Mouse (Mus musculus) spleen, postnatal 36 days (tissue): ENCODE data around the gene Als2cr12.
A peak's percentile ranks its signal among the peaks of the same experiment; 100 is the strongest.
"Not testable (repeated sequence)": the region's sequence is repeated elsewhere in the genome, so short reads cannot be mapped to it uniquely, and the experiment has no call there.

Source experiments
- DNase-seq, 2 experiments: peaks; one replicate each; pipeline ENCODE4 v3.0.0; 2022; ENCODE audit warnings: low spot score in 2 of 2, mixed read lengths in 1 of 2

Als2cr12 gene

GRCm38 (mm10) chr1:58690006-58690744, 5.6 kb downstream of the Als2cr12 start:
- DNase-seq = no peak

- DNase-seq = no peak
Measured at GRCm38 (mm10) chr1:58689426-58689825, 6.4 kb downstream of the Als2cr12 start.

GRCm38 (mm10) chr1:58678412-58678811, 17.4 kb downstream of the Als2cr12 start:
- DNase-seq = not testable (repeated sequence)

- DNase-seq = peak; percentile 19 to 53
Measured at GRCm38 (mm10) chr1:58677575-58677974, 18.2 kb downstream of the Als2cr12 start.

GRCm38 (mm10) chr1:58675011-58675410, 20.8 kb downstream of the Als2cr12 start:
- no peak for DNase-seq

GRCm38 (mm10) chr1:58672116-58672515, 23.7 kb downstream of the Als2cr12 start:
- no peak for DNase-seq

- not testable (repeated sequence) for DNase-seq
Measured at GRCm38 (mm10) chr1:58669635-58670034, 26.2 kb downstream of the Als2cr12 start.

GRCm38 (mm10) chr1:58668191-58668590, 27.6 kb downstream of the Als2cr12 start:
- no peak for DNase-seq

GRCm38 (mm10) chr1:58663365-58663764, 32.4 kb downstream of the Als2cr12 start:
- not testable (repeated sequence) for DNase-seq

GRCm38 (mm10) chr1:58662671-58663070, 33.1 kb downstream of the Als2cr12 start:
- not testable (repeated sequence) for DNase-seq

GRCm38 (mm10) chr1:58652480-58653403, 43.0 kb downstream of the Als2cr12 start:
- DNase-seq = peak; percentile 67 to 72

- DNase-seq = not testable (repeated sequence)
Measured at GRCm38 (mm10) chr1:58651571-58652456, 44.0 kb downstream of the Als2cr12 start.

GRCm38 (mm10) chr1:58628847-58629246, 66.9 kb downstream of the Als2cr12 start:
- DNase-seq = not testable (repeated sequence)

- no peak for DNase-seq
Measured at GRCm38 (mm10) chr1:58621996-58622748, 73.6 kb downstream of the Als2cr12 start.

- no peak for DNase-seq
Measured at GRCm38 (mm10) chr1:58621251-58621650, 74.5 kb downstream of the Als2cr12 start.

GRCm38 (mm10) chr1:58618766-58619165, 77.0 kb downstream of the Als2cr12 start:
- no peak for DNase-seq

GRCm38 (mm10) chr1:58617978-58618668, 77.7 kb downstream of the Als2cr12 start:
- no peak for DNase-seq

GRCm38 (mm10) chr1:58617076-58617475, 78.7 kb downstream of the Als2cr12 start:
- DNase-seq = no peak

- no peak for DNase-seq
Measured at GRCm38 (mm10) chr1:58616176-58616575, 79.6 kb downstream of the Als2cr12 start.

- DNase-seq = no peak
Measured at GRCm38 (mm10) chr1:58615146-58615545, 80.6 kb downstream of the Als2cr12 start.
